Mouse (Mus musculus): Measurements from ENCODE around the gene Ids. TPM values are rescaled to one million over a fixed set of nuclear protein-coding genes. Genes with fewer than 3 reads are reported as not detected.

The Ids gene
- total and polyA plus RNA-seq, 3 experiments: 3.1 to 8.1 TPM; not detected in 1

GRCm38 (mm10) chrX:70385276-70385961 is 20.5 kb upstream of the Ids start, which contains the start of gene 1110012L19Rik (continued):
- no peak for TF ChIP-seq UBTF (IDR thresholded peaks at IDR 0.05; ENCODE audit: borderline replicate concordance, insufficient read depth, low read depth, low read length)

DNA sequence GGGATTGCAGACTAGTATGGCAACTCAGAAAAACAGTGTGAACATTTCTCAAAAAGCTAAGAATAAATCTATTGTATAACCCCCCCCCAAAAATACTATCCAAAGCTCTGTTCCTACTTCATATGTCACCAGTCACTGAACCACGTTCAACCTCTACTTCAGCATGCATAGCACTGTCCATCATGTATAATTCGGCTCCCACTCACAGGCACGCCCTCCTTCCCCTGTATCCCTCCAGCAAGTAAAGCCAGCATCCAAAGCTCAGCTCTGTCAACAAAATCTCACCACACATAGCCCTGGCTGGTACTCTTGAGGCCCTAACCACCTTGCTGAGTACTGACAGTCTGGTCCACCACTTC is 20.0 kb upstream of the Ids start:
- Histone ChIP-seq H3K27me3 (ENCODE audit: control insufficient read depth in 1 of 2, insufficient read depth in 2 of 2, low read length in 2 of 2) (no peaks in the 10 kb centered on the region; a peak in 1 of 4 replicates), H3K4me1 (ENCODE audit: control insufficient read depth in 1 of 2, insufficient read depth in 2 of 2, low read length in 2 of 2) (peaks cover 0 to 5% of the 10 kb centered on the region in 2 experiments; a peak in 2 of 4 replicates), H3K27ac (ENCODE audit: control insufficient read depth, low read depth, low read length) (no peak overlapping the region), H3K4me3 (ENCODE audit: control insufficient read depth in 1 of 2, insufficient read depth in 1 of 2, low read depth in 2 of 2, low read length in 2 of 2) (peak overlapping the region; percentile 85 to 92), H3K36me3 (ENCODE audit: control insufficient read depth in 1 of 2, insufficient read depth in 2 of 2, low read length in 2 of 2) (no peaks in the 10 kb centered on the region), H3K9me3 (replicated peaks; ENCODE audit: insufficient read depth, low read length) (no peaks in the 10 kb centered on the region), H3K9ac (ENCODE audit: control insufficient read depth, low read depth, low read length, poor library complexity, severe bottlenecking) (0 out of 2 replicates have a peak overlapping the region, but pooled peaks have one; percentile 36), H3K79me2 (ENCODE audit: control insufficient read depth, insufficient read depth, low read length, poor library complexity) (no peaks in the 10 kb centered on the region; the same call in 1 of the 2 replicates)
- TF ChIP-seq SIN3A (IDR thresholded peaks at IDR 0.05; ENCODE audit: low read length): no peak
- no peak for TF ChIP-seq TAL1 (IDR thresholded peaks at IDR 0.05; ENCODE audit: low read length)
- no peak for TF ChIP-seq POLR2A (IDR thresholded peaks at IDR 0.05; ENCODE audit: control insufficient read depth in 1 of 2, insufficient read depth in 1 of 2, low read depth in 1 of 2, low read length in 2 of 2, poor library complexity in 1 of 2)
- TF ChIP-seq MXI1 (IDR thresholded peaks at IDR 0.05; ENCODE audit: low read depth, low read length): no peak
- TF ChIP-seq KAT2A (conservative IDR thresholded peaks at IDR 0.05; ENCODE audit: low read depth, low read length): no peak
- TF ChIP-seq TBP (IDR thresholded peaks at IDR 0.05; ENCODE audit: low read depth, low read length): no peak
- TF ChIP-seq TCF12 (IDR thresholded peaks at IDR 0.05; ENCODE audit: low read depth, low read length): no peak
- TF ChIP-seq ZKSCAN1 (IDR thresholded peaks at IDR 0.05; ENCODE audit: low read depth, low read length): no peak
- TF ChIP-seq E2F4 (IDR thresholded peaks at IDR 0.05; ENCODE audit: borderline replicate concordance, low read depth, low read length): no peak
- TF ChIP-seq ZNF384 (IDR thresholded peaks at IDR 0.05; ENCODE audit: low read depth, low read length): no peak
- no peak for TF ChIP-seq POLR2AphosphoS5 (IDR thresholded peaks at IDR 0.05; ENCODE audit: borderline replicate concordance, low read depth, low read length)
- TF ChIP-seq HCFC1 (IDR thresholded peaks at IDR 0.05; ENCODE audit: low read depth, low read length): no peak
- no peak for TF ChIP-seq NELFE (IDR thresholded peaks at IDR 0.05; ENCODE audit: low read depth, low read length)
- no peak for TF ChIP-seq MYB (IDR thresholded peaks at IDR 0.05; ENCODE audit: low read depth, low read length)
- no peak for TF ChIP-seq NRF1 (IDR thresholded peaks at IDR 0.05; ENCODE audit: insufficient read depth, low read depth, low read length, poor library complexity, severe bottlenecking)
- TF ChIP-seq ETS1 (IDR thresholded peaks at IDR 0.05; ENCODE audit: low read depth, low read length): no peak
- DNase-seq (ENCODE audit: low read depth, low spot score): no peak
